Mouse (Mus musculus) C2C12 (cell line): Measurements from ENCODE around the gene Arid3b.

Experiments
- CEBPB ChIP-seq: IDR thresholded peaks from one replicate; pipeline ENCODE4 v1.6.1; 2011; ENCODE audit warnings: low read depth, mild to moderate bottlenecking, control low read depth, moderate library complexity
- CTCF ChIP-seq: IDR thresholded peaks from one replicate; pipeline ENCODE4 v1.5.1; 2011; ENCODE audit not compliant: control insufficient read depth, insufficient read depth, insufficient read length
- MAX ChIP-seq: IDR thresholded peaks from one replicate; pipeline ENCODE4 v1.6.1; 2011; ENCODE audit warnings: mild to moderate bottlenecking, control low read depth
- MYOD1 ChIP-seq: IDR thresholded peaks from one replicate; pipeline ENCODE4 v1.6.1; 2011; ENCODE audit warnings: low read depth; ENCODE audit not compliant: control insufficient read depth, insufficient read length
- MYOG ChIP-seq: IDR thresholded peaks from one replicate; pipeline ENCODE4 v1.6.1; 2011; ENCODE audit not compliant: control insufficient read depth, insufficient read length; ENCODE audit errors: extremely low read depth
- USF1 ChIP-seq: IDR thresholded peaks from one replicate; pipeline ENCODE4 v1.6.1; 2011; ENCODE audit warnings: low read depth, mild to moderate bottlenecking, control low read depth, moderate library complexity

DNA sequence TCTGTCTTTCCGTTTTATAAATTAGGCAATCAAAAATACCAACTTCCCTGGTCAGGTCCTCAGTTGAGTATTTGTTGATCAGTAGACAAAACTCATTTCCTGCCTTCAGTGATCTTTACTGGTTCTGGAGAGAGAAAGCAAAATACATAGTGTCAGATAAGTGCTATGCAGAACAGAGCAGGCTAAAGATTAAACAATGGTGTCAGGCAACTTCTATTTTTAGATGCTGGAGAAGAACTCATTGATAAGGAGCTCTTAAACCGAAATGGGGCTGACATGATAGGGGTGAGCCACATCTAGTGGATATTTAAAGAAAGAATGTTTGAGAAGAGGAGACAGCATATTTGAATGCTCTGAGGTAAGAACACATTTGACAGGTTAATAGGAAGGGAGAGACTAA is 2.4 kb upstream of the Arid3b start:
- TF ChIP-seq CTCF (no peak), MAX (no peak), USF1 (no peak), CEBPB (no peak), MYOD1 (no peak), MYOG (no peak)
